Comparison of ENCODE assay signal across 8 mouse cellular contexts in the genomic region with DNA sequence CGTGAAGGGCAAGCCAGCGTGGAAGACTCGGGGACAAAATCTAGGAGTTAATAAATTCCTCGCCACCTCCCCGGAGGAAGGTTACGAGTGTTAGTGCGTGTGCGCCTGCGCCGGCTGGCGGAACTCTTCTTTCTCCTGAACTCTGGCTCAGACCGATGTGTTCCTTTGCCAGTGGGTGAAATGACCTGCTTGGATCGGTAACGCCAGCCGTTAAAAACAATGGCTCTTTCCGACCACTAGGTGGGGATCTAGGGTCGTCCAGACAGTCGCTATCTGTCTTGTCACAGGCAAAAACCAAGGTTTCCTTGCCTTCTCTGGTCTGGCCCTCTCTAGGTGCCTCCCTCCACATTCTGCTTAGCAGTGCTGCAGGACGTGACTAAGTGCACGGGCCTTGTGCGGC. TPM values are rescaled to one million over a fixed set of nuclear protein-coding genes. Genes with fewer than 3 reads are reported as not detected.
DNase-seq lines count a peak whose midpoint lies in the region; ATAC-seq lines count a peak whose summit lies in the region.

No protein-coding gene starts in this region.

- WGBS in forebrain, embryonic 15.5 days: 2% methylated on average over 21 of the region's 21 CpGs
- WGBS in hindbrain, embryonic 12.5 days: 2% methylated on average over 21 of the region's 21 CpGs
- 2% methylated on average over 21 of the region's 21 CpGs for WGBS in limb, embryonic 11.5 days
- WGBS in midbrain, embryonic 11.5 days: 3% methylated on average over 21 of the region's 21 CpGs

- no peaks in the 10 kb centered on the region for H3K9me3 ChIP-seq in forebrain, embryonic 15.5 days
- H3K9me3 ChIP-seq in hindbrain, embryonic 12.5 days (replicated peaks): no peaks in the 10 kb centered on the region
- H3K9me3 ChIP-seq in limb, embryonic 11.5 days (ENCODE audit: control insufficient read depth, low read length): no peaks in the 10 kb centered on the region
- no peaks in the 10 kb centered on the region for H3K9me3 ChIP-seq in midbrain, embryonic 11.5 days (ENCODE audit: control insufficient read depth, low read length)

- peaks cover 8% of the 10 kb centered on the region for H3K4me1 ChIP-seq in forebrain, embryonic 15.5 days
- peaks cover 11% of the 10 kb centered on the region; the same call in 1 of the 2 replicates for H3K4me1 ChIP-seq in hindbrain, embryonic 12.5 days
- H3K4me1 ChIP-seq in limb, embryonic 11.5 days (ENCODE audit: control insufficient read depth, insufficient read depth, low read length): peaks cover 6% of the 10 kb centered on the region
- H3K4me1 ChIP-seq in midbrain, embryonic 11.5 days (ENCODE audit: control insufficient read depth, insufficient read depth, low read length): no peaks in the 10 kb centered on the region

- no peaks in the 10 kb centered on the region for H3K36me3 ChIP-seq in forebrain, embryonic 15.5 days
- H3K36me3 ChIP-seq in hindbrain, embryonic 12.5 days: no peaks in the 10 kb centered on the region
- no peaks in the 10 kb centered on the region for H3K36me3 ChIP-seq in limb, embryonic 11.5 days (ENCODE audit: control insufficient read depth, insufficient read depth, low read length)
- H3K36me3 ChIP-seq in midbrain, embryonic 11.5 days (ENCODE audit: control insufficient read depth, insufficient read depth, low read length): no peaks in the 10 kb centered on the region
- no peaks in the 10 kb centered on the region for H3K36me3 ChIP-seq in splenic B cell, adult 2 months (ENCODE audit: control insufficient read depth, insufficient read depth, low read length, poor library complexity, severe bottlenecking)

- DNase-seq in urinary bladder, postnatal 14 days (ENCODE audit: low spot score): peak; percentile 71
- no peak for DNase-seq in urinary bladder, postnatal 10 days (ENCODE audit: low spot score)
- DNase-seq in cerebellum, adult 18-20 months: peak; percentile 56 to 65
- DNase-seq in limb, embryonic 11.5 days (ENCODE audit: low spot score): peak; percentile 87
- DNase-seq in midbrain, embryonic 11.5 days (ENCODE audit: low spot score, missing footprints): peak; percentile 95
- DNase-seq in splenic B cell, adult 2 months (ENCODE audit: low read depth, low spot score): peak; percentile 80

- ATAC-seq in forebrain, embryonic 15.5 days (replicated peaks): peak; percentile 75
- ATAC-seq in hindbrain, embryonic 12.5 days (ENCODE audit: low FRiP score): peak; percentile 69
- ATAC-seq in limb, embryonic 11.5 days (ENCODE audit: insufficient number of reproducible peaks, low FRiP score, low TSS enrichment, low read depth): peak; percentile 71
- peak; percentile 70; the same call in 1 of the 2 replicates for ATAC-seq in midbrain, embryonic 11.5 days (ENCODE audit: low FRiP score)

- H3K9ac ChIP-seq in forebrain, embryonic 15.5 days (replicated peaks): peak overlapping the region; percentile 40; the same call in 1 of the 2 replicates
- H3K9ac ChIP-seq in hindbrain, embryonic 12.5 days: no peak overlapping the region
- 0 out of 2 replicates have a peak overlapping the region, but pooled peaks have one; percentile 7 for H3K9ac ChIP-seq in limb, embryonic 11.5 days (ENCODE audit: low read length)
- H3K9ac ChIP-seq in midbrain, embryonic 11.5 days (ENCODE audit: low read length): peak overlapping the region; percentile 48; the same call in 1 of the 2 replicates

- H3K4me2 ChIP-seq in forebrain, embryonic 15.5 days (replicated peaks): peak overlapping the region; percentile 54
- peak overlapping the region; percentile 49 for H3K4me2 ChIP-seq in hindbrain, embryonic 12.5 days (replicated peaks)
- peak overlapping the region; percentile 42 for H3K4me2 ChIP-seq in limb, embryonic 11.5 days (ENCODE audit: low read depth, severe bottlenecking)
- peak overlapping the region; percentile 52 for H3K4me2 ChIP-seq in midbrain, embryonic 11.5 days

- peaks cover 31% of the 10 kb centered on the region for H3K27me3 ChIP-seq in forebrain, embryonic 15.5 days
- peaks cover 54% of the 10 kb centered on the region for H3K27me3 ChIP-seq in hindbrain, embryonic 12.5 days
- 0 out of 2 replicates have a peak, but pooled peaks cover 2% of the 10 kb centered on the region for H3K27me3 ChIP-seq in limb, embryonic 11.5 days (ENCODE audit: control insufficient read depth, insufficient read depth, low read length)
- H3K27me3 ChIP-seq in midbrain, embryonic 11.5 days (ENCODE audit: control insufficient read depth, insufficient read depth, low read length): peaks cover 21% of the 10 kb centered on the region
- H3K27me3 ChIP-seq in splenic B cell, adult 2 months (ENCODE audit: control insufficient read depth, insufficient read depth, low read length, poor library complexity, severe bottlenecking): no peaks in the 10 kb centered on the region

- peak overlapping the region; percentile 34 for H3K4me3 ChIP-seq in forebrain, embryonic 15.5 days
- H3K4me3 ChIP-seq in hindbrain, embryonic 12.5 days: peak overlapping the region; percentile 18
- H3K4me3 ChIP-seq in limb, embryonic 11.5 days (ENCODE audit: low read depth, low read length): peak overlapping the region; percentile 12; the same call in 1 of the 2 replicates
- H3K4me3 ChIP-seq in midbrain, embryonic 11.5 days (ENCODE audit: low read depth, low read length): peak overlapping the region; percentile 21; the same call in 1 of the 2 replicates

- H3K27ac ChIP-seq in forebrain, embryonic 15.5 days (replicated peaks): no peak overlapping the region
- no peak overlapping the region for H3K27ac ChIP-seq in hindbrain, embryonic 12.5 days
- no peak overlapping the region for H3K27ac ChIP-seq in limb, embryonic 11.5 days (replicated peaks; ENCODE audit: low read depth, low read length)
- no peak overlapping the region for H3K27ac ChIP-seq in midbrain, embryonic 11.5 days (ENCODE audit: low read depth, low read length)

RNA-seq across cellular contexts. Expression of a gene that starts 1.1 kb away (rescaled TPM):
- polyA plus RNA-seq in forebrain, embryonic 15.5 days (2015; fragmentation: Nextera tagmentation; extraction: Ambion mirVana): not detected in 2 replicates
- polyA plus RNA-seq in hindbrain, embryonic 12.5 days (2016; fragmentation: Nextera tagmentation; extraction: Ambion mirVana): not detected in 2 replicates
- not detected in 2 replicates for polyA plus RNA-seq in limb, embryonic 11.5 days (2014; fragmentation: Nextera tagmentation; extraction: Ambion mirVana)
- polyA plus RNA-seq in midbrain, embryonic 11.5 days (2014; fragmentation: Nextera tagmentation; extraction: Ambion mirVana): not detected in 2 replicates

RNA-seq across cellular contexts. Expression of a gene that starts 16.7 kb away (rescaled TPM):
- polyA plus RNA-seq in forebrain, embryonic 15.5 days (2015; fragmentation: Nextera tagmentation; extraction: Ambion mirVana): 0.76 and 0.86 TPM in 2 replicates
- 3.8 and 4.9 TPM in 2 replicates for polyA plus RNA-seq in hindbrain, embryonic 12.5 days (2016; fragmentation: Nextera tagmentation; extraction: Ambion mirVana)
- 11.3 and 14.9 TPM in 2 replicates for polyA plus RNA-seq in limb, embryonic 11.5 days (2014; fragmentation: Nextera tagmentation; extraction: Ambion mirVana)
- polyA plus RNA-seq in midbrain, embryonic 11.5 days (2014; fragmentation: Nextera tagmentation; extraction: Ambion mirVana): 0.32 and 0.79 TPM in 2 replicates

RNA-seq across cellular contexts. Expression of a gene that starts 37.2 kb away (rescaled TPM):
- 0.11 and 0.25 TPM in 2 replicates for polyA plus RNA-seq in forebrain, embryonic 15.5 days (2015; fragmentation: Nextera tagmentation; extraction: Ambion mirVana)
- 0.57 and 0.94 TPM in 2 replicates for polyA plus RNA-seq in hindbrain, embryonic 12.5 days (2016; fragmentation: Nextera tagmentation; extraction: Ambion mirVana)
- polyA plus RNA-seq in limb, embryonic 11.5 days (2014; fragmentation: Nextera tagmentation; extraction: Ambion mirVana): 36.3 and 36.7 TPM in 2 replicates
- polyA plus RNA-seq in midbrain, embryonic 11.5 days (2014; fragmentation: Nextera tagmentation; extraction: Ambion mirVana): 0.04 and 0.19 TPM in 2 replicates

Comparison
In these comparisons a context has a peak if more than half of its experiments do, and no peak if none do; other contexts are left out.
1. RNA of a gene that starts 37.2 kb away (polyA plus RNA-seq): 36.3 to 36.7 TPM in limb, embryonic 11.5 days; 0.57 to 0.94 TPM in hindbrain, embryonic 12.5 days, 0.11 to 0.25 TPM in forebrain, embryonic 15.5 days and 0.04 to 0.19 TPM in midbrain, embryonic 11.5 days; every median in the first group is over 10 times any median in the second.
2. Peak in every context shown above with its lines, with median percentiles within 50 percentile points of each other: ATAC-seq, H3K4me2 ChIP-seq and H3K4me3 ChIP-seq.